Mouse (Mus musculus) activated CD4-positive, CD25-positive, alpha-beta regulatory T cell, adult 4 months (primary cell): ENCODE data around the gene Dll4. TPM values are rescaled to one million over a fixed set of nuclear protein-coding genes. Genes with fewer than 3 reads are reported as not detected.

ENCODE experiments used
- ATAC-seq: one replicate; pipeline ENCODE4 v1.8.0; 2017
- polyA plus RNA-seq, 2 experiments: library from polyadenylated mRNA; unstranded; fragments of 100-300 nt; shearing (Covaris generic); gene quantifications; one replicate each; pipeline ENCODE4 v1.2.1; 2017

Gene Dll4
- polyA plus RNA-seq, result not detected

GRCm38 (mm10) chr2:119325568-119326143 is at the start of gene Dll4:
Gene Dll4, plus strand, starts transcription at chr2:119325784.
- no peak for ATAC-seq

GRCm38 (mm10) chr2:119276926-119277325 is 48.7 kb upstream of the Dll4 start:
- ATAC-seq, result no peak

- no peak for ATAC-seq
Measured at GRCm38 (mm10) chr2:119277810-119278209, 47.8 kb upstream of the Dll4 start.

GRCm38 (mm10) chr2:119281899-119282565 is 43.6 kb upstream of the Dll4 start:
- ATAC-seq, result no peak

GRCm38 (mm10) chr2:119287372-119287771 is 38.2 kb upstream of the Dll4 start:
- ATAC-seq, result no peak

GRCm38 (mm10) chr2:119288270-119288882 is 37.2 kb upstream of the Dll4 start, which contains the start of gene Vps18:
Gene Vps18, plus strand, starts transcription at chr2:119288740.
- ATAC-seq, result peak; percentile 97

- ATAC-seq, result no peak
Measured at GRCm38 (mm10) chr2:119289014-119289416, 36.6 kb upstream of the Dll4 start.

- ATAC-seq, result no peak
Measured at GRCm38 (mm10) chr2:119292281-119292680, 33.3 kb upstream of the Dll4 start.

- no peak for ATAC-seq
Measured at GRCm38 (mm10) chr2:119292852-119293251, 32.7 kb upstream of the Dll4 start.

GRCm38 (mm10) chr2:119293311-119293710 is 32.3 kb upstream of the Dll4 start:
- ATAC-seq, result no peak

GRCm38 (mm10) chr2:119293776-119294390 is 31.7 kb upstream of the Dll4 start:
- no peak for ATAC-seq

GRCm38 (mm10) chr2:119294411-119294810 is 31.2 kb upstream of the Dll4 start:
- no peak for ATAC-seq

- ATAC-seq, result no peak
Measured at GRCm38 (mm10) chr2:119296756-119297155, 28.8 kb upstream of the Dll4 start.

- no peak for ATAC-seq
Measured at GRCm38 (mm10) chr2:119297506-119297905, 28.1 kb upstream of the Dll4 start.

GRCm38 (mm10) chr2:119298330-119298729 is 27.3 kb upstream of the Dll4 start:
- ATAC-seq, result no peak

- ATAC-seq, result no peak
Measured at GRCm38 (mm10) chr2:119298839-119299238, 26.7 kb upstream of the Dll4 start.

GRCm38 (mm10) chr2:119299981-119300818 is 25.4 kb upstream of the Dll4 start:
- peak; percentile 92 for ATAC-seq

- ATAC-seq, result no peak
Measured at GRCm38 (mm10) chr2:119300819-119301493, 24.6 kb upstream of the Dll4 start.

GRCm38 (mm10) chr2:119302876-119303275 is 22.7 kb upstream of the Dll4 start:
- no peak for ATAC-seq

- no peak for ATAC-seq
Measured at GRCm38 (mm10) chr2:119304391-119304790, 21.2 kb upstream of the Dll4 start.

GRCm38 (mm10) chr2:119304798-119305208 is 20.8 kb upstream of the Dll4 start:
- ATAC-seq, result no peak

GRCm38 (mm10) chr2:119311544-119311943 is 14.0 kb upstream of the Dll4 start:
- no peak for ATAC-seq
